Mouse (Mus musculus) heart, embryonic 14.5 days (tissue): ENCODE measurements around the gene Otc. TPM values are rescaled to one million over a fixed set of nuclear protein-coding genes. Genes with fewer than 3 reads are reported as not detected.

ENCODE experiments used
- ATAC-seq: fragments of 200-750 bp; cut with Nextera tagmentation; 2 replicates; pipeline ENCODE4 v1.8.0; 2017; ENCODE audit warnings: low read depth, moderate TSS enrichment; ENCODE audit not compliant: insufficient number of reproducible peaks, insufficient read depth, low FRiP score
- H3K27ac ChIP-seq, 2 experiments: fragments of 200-500 bp in 1 of 2; fragments of 300-500 bp in 1 of 2; sonication (generic) in 1 of 2; replicated peaks in 1 of 2; 2 replicates each; pipeline ENCODE4 v1.5.1; 2012 to 2014; ENCODE audit warnings: low read depth in 2 of 2, low read length in 2 of 2, control low read depth in 1 of 2, mild to moderate bottlenecking in 1 of 2, mixed read lengths in 1 of 2; ENCODE audit not compliant: control insufficient read depth in 1 of 2, insufficient read depth in 1 of 2
- H3K27me3 ChIP-seq: fragments of 300-500 bp; sonication (generic); 2 replicates; pipeline ENCODE4 v1.6.1; 2014; ENCODE audit warnings: mild to moderate bottlenecking, low read length, control low read depth; ENCODE audit not compliant: control insufficient read depth, insufficient read depth
- H3K36me3 ChIP-seq: fragments of 300-500 bp; sonication (generic); 2 replicates; pipeline ENCODE4 v1.6.1; 2014; ENCODE audit warnings: mild to moderate bottlenecking, control low read depth, low read length, mixed read lengths; ENCODE audit not compliant: control insufficient read depth, insufficient read depth
- H3K4me1 ChIP-seq, 2 experiments: fragments of 200-500 bp in 1 of 2; fragments of 300-500 bp in 1 of 2; sonication (generic) in 1 of 2; 2 replicates each; pipeline ENCODE4 v1.6.1; 2012 to 2014; ENCODE audit warnings: low read length in 2 of 2, control low read depth in 1 of 2, mixed read lengths in 1 of 2; ENCODE audit not compliant: control insufficient read depth in 2 of 2, insufficient read depth in 2 of 2
- H3K4me2 ChIP-seq: fragments of 300-500 bp; sonication (generic); 2 replicates; pipeline ENCODE4 v1.6.1; 2014; ENCODE audit warnings: mild to moderate bottlenecking, low read length
- H3K4me3 ChIP-seq, 2 experiments: fragments of 200-500 bp in 1 of 2; fragments of 300-500 bp in 1 of 2; sonication (generic) in 1 of 2; 2 replicates each; pipeline ENCODE4 v1.5.1; 2012 to 2014; ENCODE audit warnings: low read length in 2 of 2, mild to moderate bottlenecking in 2 of 2, control low read depth in 1 of 2, low read depth in 1 of 2, moderate library complexity in 1 of 2; ENCODE audit not compliant: control insufficient read depth in 1 of 2, insufficient read depth in 1 of 2
- H3K9ac ChIP-seq: fragments of 300-500 bp; sonication (generic); 2 replicates; pipeline ENCODE4 v1.6.1; 2014; ENCODE audit warnings: mild to moderate bottlenecking, low read length
- H3K9me3 ChIP-seq: fragments of 300-500 bp; sonication (generic); 2 replicates; pipeline ENCODE4 v1.6.1; 2016; ENCODE audit warnings: low read length, control low read depth; ENCODE audit not compliant: control insufficient read depth
- WGBS: fragments of 180-500 bp; shearing (Covaris S2); extraction: QIAGEN DNeasy Blood & Tissue Kit; methylation state at CpG from one replicate; pipeline ENCODE4 v1.1.7; 2014; 5-methylcytosine and 5-hydroxymethylcytosine counted together
- polyA plus RNA-seq: library from polyadenylated mRNA; unstranded; fragments of >200 nt; fragmentation: Nextera tagmentation; extraction: Ambion mirVana; gene quantifications from 2 replicates; pipeline ENCODE4 v1.2.1, GENCODE M21; 2014

The Otc gene
- not detected in 2 replicates for polyA plus RNA-seq

GRCm38 (mm10) chrX:10251852-10252504, at the start of gene Otc:
Otc (plus strand) TSS chrX:10252305.
- Histone ChIP-seq H3K27ac (no peak within 1 kb of the TSS), H3K36me3 (no peaks in the 10 kb centered on the region), H3K4me1 (no peaks in the 10 kb centered on the region), H3K9me3 (no peaks in the 10 kb centered on the region), H3K9ac (no peak within 1 kb of the TSS), H3K27me3 (no peaks in the 10 kb centered on the region), H3K4me3 (no peak within 1 kb of the TSS), H3K4me2 (no peak within 1 kb of the TSS)
- 58% methylated on average over 2 of the region's 2 CpGs for WGBS
- ATAC-seq, result no peak

GRCm38 (mm10) chrX:10205937-10206336, 46.2 kb upstream of the Otc start:
- Histone ChIP-seq H3K27me3 (no peaks in the 10 kb centered on the region), H3K9me3 (no peaks in the 10 kb centered on the region), H3K36me3 (peaks cover 15% of the 10 kb centered on the region; the same call in 1 of the 2 replicates), H3K4me1 (no peaks in the 10 kb centered on the region), H3K9ac (no peak overlapping the region), H3K4me2 (no peak overlapping the region), H3K27ac (no peak overlapping the region), H3K4me3 (no peak overlapping the region)
- no peak for ATAC-seq
- 67% methylated on average over 5 of the region's 5 CpGs for WGBS

GRCm38 (mm10) chrX:10215972-10216371, 36.1 kb upstream of the Otc start:
- H3K9ac ChIP-seq, result peak overlapping the region; percentile 71
- peak overlapping the region; percentile 54 to 89 for H3K4me3 ChIP-seq
- no peaks in the 10 kb centered on the region for H3K36me3 ChIP-seq
- WGBS, result 17% methylated on average over 16 of the region's 16 CpGs
- H3K27me3 ChIP-seq, result no peaks in the 10 kb centered on the region
- H3K4me2 ChIP-seq, result peak overlapping the region; percentile 59
- H3K27ac ChIP-seq, result peak overlapping the region; percentile 80 to 91
- no peaks in the 10 kb centered on the region for H3K4me1 ChIP-seq
- no peaks in the 10 kb centered on the region for H3K9me3 ChIP-seq
- no peak for ATAC-seq

GRCm38 (mm10) chrX:10216410-10216949, 35.6 kb upstream of the Otc start, which contains the start of gene Rpgr:
Rpgr (minus strand) TSS chrX:10216920.
- Histone ChIP-seq H3K36me3 (no peaks in the 10 kb centered on the region), H3K4me2 (peak within 1 kb of the TSS; percentile 59), H3K4me1 (no peaks in the 10 kb centered on the region), H3K9ac (peak within 1 kb of the TSS; percentile 71), H3K27ac (peak within 1 kb of the TSS; percentile 80 to 91), H3K27me3 (no peaks in the 10 kb centered on the region), H3K4me3 (peak within 1 kb of the TSS; percentile 54 to 89), H3K9me3 (no peaks in the 10 kb centered on the region)
- WGBS, result 15% methylated on average over 45 of the region's 47 CpGs
- ATAC-seq, result peak; percentile 97

- Histone ChIP-seq H3K27me3 (no peaks in the 10 kb centered on the region), H3K4me3 (no peak overlapping the region), H3K9me3 (no peaks in the 10 kb centered on the region), H3K9ac (no peak overlapping the region), H3K36me3 (no peaks in the 10 kb centered on the region), H3K4me2 (no peak overlapping the region), H3K27ac (no peak overlapping the region), H3K4me1 (no peaks in the 10 kb centered on the region)
- WGBS, result 60% methylated on average over 6 of the region's 6 CpGs
- ATAC-seq, result no peak
These were observed 32.8 kb upstream of the Otc start for GRCm38 (mm10) chrX:10219281-10219680.

- Histone ChIP-seq H3K4me3 (no peak overlapping the region), H3K36me3 (no peaks in the 10 kb centered on the region), H3K9ac (no peak overlapping the region), H3K27ac (no peak overlapping the region), H3K9me3 (no peaks in the 10 kb centered on the region), H3K27me3 (no peaks in the 10 kb centered on the region), H3K4me1 (no peaks in the 10 kb centered on the region), H3K4me2 (no peak overlapping the region)
- no peak for ATAC-seq
- WGBS, result 66% methylated on average over 2 of the region's 2 CpGs
These were observed 19.1 kb upstream of the Otc start for GRCm38 (mm10) chrX:10233051-10233450.

GRCm38 (mm10) chrX:10234617-10235016, 17.5 kb upstream of the Otc start:
- Histone ChIP-seq H3K4me3 (no peak overlapping the region), H3K27ac (no peak overlapping the region), H3K27me3 (no peaks in the 10 kb centered on the region), H3K9ac (no peak overlapping the region), H3K36me3 (no peaks in the 10 kb centered on the region), H3K4me2 (no peak overlapping the region), H3K9me3 (no peaks in the 10 kb centered on the region), H3K4me1 (no peaks in the 10 kb centered on the region)
- 64% methylated on average over 3 of the region's 3 CpGs for WGBS
- ATAC-seq, result no peak

GRCm38 (mm10) chrX:10239515-10239914, 12.6 kb upstream of the Otc start:
- no peak for ATAC-seq
- Histone ChIP-seq H3K9ac (no peak overlapping the region), H3K4me1 (no peaks in the 10 kb centered on the region), H3K9me3 (no peaks in the 10 kb centered on the region), H3K4me3 (no peak overlapping the region), H3K4me2 (no peak overlapping the region), H3K27ac (no peak overlapping the region), H3K27me3 (no peaks in the 10 kb centered on the region), H3K36me3 (no peaks in the 10 kb centered on the region)
- WGBS, result 49% methylated on average over 4 of the region's 4 CpGs
